Mouse (Mus musculus) lung, postnatal 0 days (tissue): ENCODE results near the gene Pdzd7. TPM values are rescaled to one million over a fixed set of nuclear protein-coding genes. Genes with fewer than 3 reads are reported as not detected.

ENCODE experiments used
- ATAC-seq: fragments of 200-750 bp; cut with Nextera tagmentation; 2 replicates; pipeline ENCODE4 v1.8.0; 2017; ENCODE audit warnings: moderate library complexity
- DNase-seq: peaks from one replicate; pipeline ENCODE4 v3.0.0-alpha.2; 2016; ENCODE audit warnings: low spot score
- H3K27ac ChIP-seq: fragments of 300-500 bp; sonication (generic); 2 replicates; pipeline ENCODE4 v1.5.1; 2014; ENCODE audit warnings: antibody characterized with exemption, mild to moderate bottlenecking, low read length, mixed read lengths
- H3K27me3 ChIP-seq: fragments of 300-500 bp; sonication (generic); replicated peaks from 2 replicates; pipeline ENCODE4 v1.6.1; 2014; ENCODE audit warnings: low read length, mixed read lengths; ENCODE audit not compliant: insufficient read depth
- H3K36me3 ChIP-seq: fragments of 300-500 bp; sonication (generic); 2 replicates; pipeline ENCODE4 v1.6.1; 2014; ENCODE audit warnings: low read length, mixed read lengths; ENCODE audit not compliant: insufficient read depth
- H3K4me1 ChIP-seq: fragments of 300-500 bp; sonication (generic); 2 replicates; pipeline ENCODE4 v1.6.1; 2014; ENCODE audit warnings: antibody characterized with exemption, low read depth, low read length, mixed read lengths; ENCODE audit not compliant: insufficient read depth
- H3K4me2 ChIP-seq: fragments of 300-500 bp; sonication (generic); replicated peaks from 2 replicates; pipeline ENCODE4 v1.6.1; 2014; ENCODE audit warnings: low read depth, mild to moderate bottlenecking, low read length, moderate library complexity, mixed read lengths
- H3K4me3 ChIP-seq: fragments of 300-500 bp; sonication (generic); 2 replicates; pipeline ENCODE4 v1.5.1; 2014; ENCODE audit warnings: low read depth, low read length
- H3K9ac ChIP-seq: fragments of 300-500 bp; sonication (generic); replicated peaks from 2 replicates; pipeline ENCODE4 v1.6.1; 2014; ENCODE audit warnings: low read depth, mild to moderate bottlenecking
- H3K9me3 ChIP-seq: fragments of 300-500 bp; sonication (generic); 2 replicates; pipeline ENCODE4 v1.6.1; 2016; ENCODE audit warnings: low read length, mixed read lengths
- CTCF ChIP-seq: IDR thresholded peaks from 2 replicates; pipeline ENCODE4 v1.5.1; 2016; ENCODE audit warnings: antibody characterized with exemption, mild to moderate bottlenecking
- EP300 ChIP-seq: IDR thresholded peaks from 2 replicates; pipeline ENCODE4 v1.6.1; 2016; ENCODE audit warnings: antibody characterized with exemption, mild to moderate bottlenecking, control low read depth
- WGBS: fragments of 180-500 bp; shearing (Covaris S2); extraction: QIAGEN DNeasy Blood & Tissue Kit; methylation state at CpG from one replicate; pipeline ENCODE4 v1.1.7; 2014; 5-methylcytosine and 5-hydroxymethylcytosine counted together
- polyA plus RNA-seq: library from polyadenylated mRNA; unstranded; fragments of >200 nt; fragmentation: Nextera tagmentation; extraction: Ambion mirVana; gene quantifications from 2 replicates; pipeline ENCODE4 v1.2.1, GENCODE M21; 2015

Gene Pdzd7
- polyA plus RNA-seq, 1 experiment from 2014 or later, result 0.12 TPM

DNA sequence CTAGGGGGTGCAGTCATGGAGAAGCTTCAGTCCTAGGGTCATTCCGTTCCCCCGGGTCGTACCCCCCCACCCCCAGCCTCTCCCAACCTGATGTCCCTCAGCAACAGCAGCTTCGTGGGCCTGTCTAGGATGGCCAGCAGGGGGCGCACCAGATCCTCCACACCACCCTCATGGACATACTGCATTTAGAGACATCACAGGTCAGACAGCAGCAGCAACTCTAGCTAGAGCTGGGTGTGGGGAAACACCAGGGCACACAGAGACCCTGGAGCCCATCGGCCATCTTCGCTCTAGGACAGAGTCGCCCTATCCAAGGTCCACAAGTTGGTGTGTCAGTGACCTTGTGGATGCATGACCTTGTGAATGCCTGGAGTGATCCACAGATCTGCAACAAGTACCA lies 15.4 kb downstream of the Pdzd7 start:
- ATAC-seq (peak; percentile 39), DNase-seq (peak; percentile 64)
- Histone ChIP-seq H3K4me2 (no peak overlapping the region), H3K36me3 (0 out of 2 replicates have a peak, but pooled peaks cover 10% of the 10 kb centered on the region), H3K9me3 (no peaks in the 10 kb centered on the region), H3K27me3 (no peaks in the 10 kb centered on the region), H3K27ac (no peak overlapping the region), H3K9ac (no peak overlapping the region), H3K4me1 (no peaks in the 10 kb centered on the region; the same call in 1 of the 2 replicates), H3K4me3 (no peak overlapping the region)
- peak; percentile 90 for TF ChIP-seq CTCF
- no peak for TF ChIP-seq EP300
- WGBS, result 32% methylated on average over 8 of the region's 8 CpGs

DNA sequence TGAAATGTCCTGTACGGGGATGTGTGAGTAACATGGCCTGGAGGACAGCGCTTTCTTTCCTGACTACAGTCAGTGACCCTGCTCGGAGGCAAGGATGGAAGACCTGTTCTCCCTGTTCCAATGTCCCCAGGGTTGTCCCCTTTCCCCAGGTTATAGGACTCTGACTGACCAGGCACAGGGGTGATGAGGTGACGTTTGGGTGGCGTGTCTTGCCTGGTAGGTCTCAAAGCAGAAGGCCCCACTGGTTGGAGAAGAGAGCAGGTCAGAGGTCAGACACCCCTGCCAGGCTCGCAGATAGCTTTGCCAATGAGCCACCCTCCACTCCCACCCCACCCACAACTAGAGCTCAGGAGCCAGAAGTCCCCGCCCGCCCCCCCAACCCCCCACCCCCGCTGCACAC lies 15.9 kb downstream of the Pdzd7 start:
- H3K36me3 ChIP-seq, result 0 out of 2 replicates have a peak, but pooled peaks cover 10% of the 10 kb centered on the region
- ATAC-seq (no peak), DNase-seq (no peak)
- H3K27me3 ChIP-seq, result no peaks in the 10 kb centered on the region
- no peaks in the 10 kb centered on the region; the same call in 1 of the 2 replicates for H3K4me1 ChIP-seq
- no peak overlapping the region for H3K4me3 ChIP-seq
- no peaks in the 10 kb centered on the region for H3K9me3 ChIP-seq
- TF ChIP-seq EP300 (no peak), CTCF (no peak)
- 45% methylated on average over 9 of the region's 9 CpGs for WGBS
- no peak overlapping the region for H3K4me2 ChIP-seq
- H3K27ac ChIP-seq, result no peak overlapping the region
- no peak overlapping the region for H3K9ac ChIP-seq

DNA sequence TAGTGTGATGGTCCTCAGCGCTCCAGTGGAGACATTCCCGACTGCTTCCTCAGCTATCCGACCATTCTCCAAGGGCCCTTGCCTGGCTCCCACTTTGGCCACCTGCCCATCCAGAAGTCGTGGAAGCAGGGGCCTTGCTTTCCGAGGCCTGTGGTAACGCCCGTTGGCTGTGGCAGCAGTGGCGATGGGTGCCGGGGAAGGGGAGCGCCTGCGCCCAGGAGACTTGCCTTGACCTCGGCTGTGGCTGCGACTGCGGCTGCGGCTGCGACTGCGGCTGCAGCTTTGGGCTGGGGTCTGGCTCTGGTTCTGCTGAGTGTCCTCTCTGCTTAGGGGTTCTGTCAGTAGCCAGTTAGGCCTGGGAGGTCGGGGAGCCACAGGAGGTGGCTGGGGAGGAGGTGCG lies 16.8 kb downstream of the Pdzd7 start:
- ATAC-seq (no peak), DNase-seq (no peak)
- TF ChIP-seq CTCF (no peak), EP300 (no peak)
- no peak overlapping the region for H3K4me3 ChIP-seq
- no peak overlapping the region for H3K9ac ChIP-seq
- H3K27ac ChIP-seq, result no peak overlapping the region
- H3K4me1 ChIP-seq, result no peaks in the 10 kb centered on the region; the same call in 1 of the 2 replicates
- no peaks in the 10 kb centered on the region for H3K9me3 ChIP-seq
- H3K4me2 ChIP-seq, result no peak overlapping the region
- H3K27me3 ChIP-seq, result no peaks in the 10 kb centered on the region
- WGBS, result 56% methylated on average over 17 of the region's 19 CpGs
- peaks cover 10% of the 10 kb centered on the region; the same call in 1 of the 2 replicates for H3K36me3 ChIP-seq

DNA sequence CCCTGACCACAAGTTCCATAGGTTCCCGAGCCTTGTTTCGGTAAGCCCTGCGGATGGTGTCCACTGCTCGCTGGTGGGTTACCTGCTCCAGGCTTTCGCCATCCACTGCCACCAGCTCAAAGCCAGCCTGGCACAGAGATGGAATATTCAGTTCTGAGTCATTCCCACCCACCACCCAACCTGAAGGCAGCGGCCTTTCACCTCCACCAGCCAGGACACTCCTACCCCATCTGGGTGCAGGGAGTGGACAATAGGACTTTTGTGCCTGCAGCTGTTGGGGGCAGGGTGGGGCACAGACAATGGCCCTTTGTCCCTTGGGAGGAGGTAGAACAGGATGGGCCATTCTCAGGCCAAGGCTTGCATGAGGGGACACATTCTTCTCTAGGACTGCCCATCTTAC lies 17.7 kb downstream of the Pdzd7 start:
- H3K27ac ChIP-seq, result no peak overlapping the region

GRCm38 (mm10) chr19:45026958-45027670 lies 18.4 kb downstream of the Pdzd7 start:
- Histone ChIP-seq H3K36me3 (peaks cover 10% of the 10 kb centered on the region), H3K9me3 (no peaks in the 10 kb centered on the region), H3K4me3 (no peak overlapping the region), H3K4me2 (no peak overlapping the region), H3K9ac (no peak overlapping the region), H3K27me3 (no peaks in the 10 kb centered on the region), H3K27ac (no peak overlapping the region), H3K4me1 (no peaks in the 10 kb centered on the region; the same call in 1 of the 2 replicates)
- ATAC-seq, result no peak
- no peak for TF ChIP-seq CTCF
- no peak for TF ChIP-seq EP300
- no peak for DNase-seq
- WGBS, result 63% methylated on average over 6 of the region's 6 CpGs

More for the DNA sequence above, 17.7 kb downstream of the Pdzd7 start:
- peaks cover 10% of the 10 kb centered on the region; the same call in 1 of the 2 replicates for H3K36me3 ChIP-seq
- H3K9me3 ChIP-seq, result no peaks in the 10 kb centered on the region
- ATAC-seq (no peak), DNase-seq (no peak)
- H3K4me1 ChIP-seq, result no peaks in the 10 kb centered on the region; the same call in 1 of the 2 replicates
- no peaks in the 10 kb centered on the region for H3K27me3 ChIP-seq
- TF ChIP-seq EP300 (no peak), CTCF (no peak)
- no peak overlapping the region for H3K9ac ChIP-seq
- H3K4me3 ChIP-seq, result no peak overlapping the region
- 76% methylated on average over 6 of the region's 6 CpGs for WGBS
- no peak overlapping the region for H3K4me2 ChIP-seq

- Histone ChIP-seq H3K4me1 (peaks cover 2% of the 10 kb centered on the region), H3K27me3 (no peaks in the 10 kb centered on the region), H3K27ac (no peak overlapping the region), H3K36me3 (peaks cover 10% of the 10 kb centered on the region), H3K4me2 (no peak overlapping the region), H3K4me3 (no peak overlapping the region), H3K9me3 (no peaks in the 10 kb centered on the region), H3K9ac (no peak overlapping the region)
- no peak for ATAC-seq
- 88% methylated on average over 36 of the region's 37 CpGs for WGBS
- DNase-seq, result no peak
- no peak for TF ChIP-seq CTCF
- no peak for TF ChIP-seq EP300
These were observed 19.5 kb downstream of the Pdzd7 start for GRCm38 (mm10) chr19:45025937-45026568.
